Mouse (Mus musculus): ENCODE data around the gene Crim1. TPM values are rescaled to one million over a fixed set of nuclear protein-coding genes. Genes with fewer than 3 reads are reported as not detected.

Gene Crim1
- polyA plus RNA-seq, 1 experiment: 0.10 TPM

DNA sequence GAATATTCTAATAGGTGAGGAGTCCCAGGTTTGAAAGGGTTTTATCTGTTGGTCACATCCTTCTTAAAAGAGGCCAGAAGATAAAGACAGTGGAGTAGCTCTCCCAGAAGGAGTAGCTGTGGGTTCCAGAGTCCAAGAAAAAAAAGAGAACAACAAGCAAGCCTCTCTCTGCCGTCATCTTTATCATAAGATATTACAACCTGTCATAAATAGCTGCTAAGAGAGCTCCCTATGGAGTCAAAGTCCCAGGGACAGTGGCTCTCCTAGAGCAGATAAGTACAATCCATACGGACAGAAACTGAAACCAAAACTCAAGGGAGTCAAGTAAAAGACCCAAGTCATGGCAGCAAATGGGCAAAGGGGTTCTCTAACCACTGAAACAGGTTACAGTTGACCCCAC is 215.2 kb downstream of the Crim1 start:
- H3K9me3 ChIP-seq (ENCODE audit: control insufficient read depth, low read length): no peaks in the 10 kb centered on the region
- TF ChIP-seq TAL1 (IDR thresholded peaks at IDR 0.05; ENCODE audit: low read length) (no peak), GATA1 (IDR thresholded peaks at IDR 0.05; ENCODE audit: low read length) (no peak)
- H3K36me3 ChIP-seq (ENCODE audit: control insufficient read depth): peaks cover 23% of the 10 kb centered on the region
- no peak overlapping the region for H3K4me3 ChIP-seq (replicated peaks)
- H3K27me3 ChIP-seq (ENCODE audit: control insufficient read depth): no peaks in the 10 kb centered on the region
- H3K4me1 ChIP-seq (ENCODE audit: control insufficient read depth): peaks cover 45% of the 10 kb centered on the region

DNA sequence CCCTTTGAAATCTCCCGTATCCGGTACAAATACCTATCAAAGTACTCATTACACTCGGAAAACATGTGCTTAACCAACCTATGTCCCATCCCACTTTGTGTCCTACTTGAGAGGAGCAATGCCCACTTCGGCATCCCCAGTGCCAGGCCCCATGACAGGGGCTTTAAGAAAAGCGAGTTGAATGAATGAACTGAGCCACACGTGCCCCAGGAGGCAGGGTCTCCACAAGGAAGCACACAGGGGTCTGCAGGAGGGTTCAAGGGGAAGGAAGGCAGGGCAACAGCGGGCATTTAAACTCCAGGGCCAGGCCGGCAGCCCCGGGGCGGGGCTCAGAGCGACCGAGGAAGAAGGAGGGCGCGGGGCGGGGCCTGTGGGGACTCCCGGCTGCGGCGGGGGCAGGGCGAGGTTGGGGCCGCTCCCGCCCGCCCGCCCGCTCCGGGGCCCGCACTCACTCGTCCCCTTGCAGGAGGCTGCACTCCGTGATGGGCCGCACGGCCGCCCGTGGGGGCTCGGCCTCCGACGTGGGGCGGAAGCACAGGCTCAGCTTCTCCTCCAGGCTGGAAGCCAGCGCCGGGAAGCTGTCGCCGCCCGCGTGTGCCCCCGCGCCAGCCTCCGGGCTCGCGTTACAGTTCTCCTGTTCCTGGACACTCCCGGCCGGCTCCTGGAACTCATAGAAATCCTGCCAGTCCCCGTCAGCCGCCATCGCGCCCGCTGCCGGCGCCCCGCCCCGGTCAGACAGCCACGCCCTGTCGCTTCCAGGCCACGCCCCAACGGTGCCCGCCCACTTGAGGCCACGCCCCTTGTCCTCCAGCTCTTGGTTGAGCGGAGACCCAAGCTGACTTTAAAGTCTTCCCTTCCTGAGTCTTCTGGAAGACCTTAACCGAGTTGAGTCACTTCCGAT is 217.6 kb downstream of the Crim1 start, which contains the start of gene Fez2:
Gene Fez2 (minus strand): TSS at position 772 of the 901 bp plus-strand sequence.
- no peak for TF ChIP-seq GATA1 (IDR thresholded peaks at IDR 0.05; ENCODE audit: low read length)
- TF ChIP-seq TAL1 (IDR thresholded peaks at IDR 0.05; ENCODE audit: low read length): no peak
- Histone ChIP-seq H3K36me3 (ENCODE audit: control insufficient read depth) (peaks cover 2% of the 10 kb centered on the region), H3K27me3 (ENCODE audit: control insufficient read depth) (no peaks in the 10 kb centered on the region), H3K4me1 (ENCODE audit: control insufficient read depth) (peaks cover 45% of the 10 kb centered on the region), H3K4me3 (replicated peaks) (peak within 1 kb of the TSS; percentile 85), H3K9me3 (ENCODE audit: control insufficient read depth, low read length) (no peaks in the 10 kb centered on the region)

DNA sequence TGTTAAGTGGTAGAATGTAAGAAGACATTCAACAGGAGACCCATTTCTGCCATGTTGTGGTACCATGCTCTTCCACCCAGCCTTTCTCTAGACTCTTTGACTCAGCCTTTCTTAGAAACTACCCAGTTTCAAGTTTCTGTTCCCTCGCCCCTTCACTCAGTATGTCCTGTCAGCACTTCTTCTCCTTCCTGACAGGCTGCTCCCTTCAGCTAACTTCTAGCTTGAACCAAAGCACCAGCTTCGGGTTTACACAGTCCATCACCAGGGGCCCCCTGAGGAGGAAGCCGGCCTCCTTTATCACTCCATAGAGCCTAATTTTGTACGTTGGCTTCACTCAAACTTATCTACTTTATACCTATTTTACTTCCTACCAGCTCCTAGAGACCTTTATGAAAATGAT is 219.2 kb downstream of the Crim1 start:
- peaks cover 45% of the 10 kb centered on the region for H3K4me1 ChIP-seq (ENCODE audit: control insufficient read depth)

DNA sequence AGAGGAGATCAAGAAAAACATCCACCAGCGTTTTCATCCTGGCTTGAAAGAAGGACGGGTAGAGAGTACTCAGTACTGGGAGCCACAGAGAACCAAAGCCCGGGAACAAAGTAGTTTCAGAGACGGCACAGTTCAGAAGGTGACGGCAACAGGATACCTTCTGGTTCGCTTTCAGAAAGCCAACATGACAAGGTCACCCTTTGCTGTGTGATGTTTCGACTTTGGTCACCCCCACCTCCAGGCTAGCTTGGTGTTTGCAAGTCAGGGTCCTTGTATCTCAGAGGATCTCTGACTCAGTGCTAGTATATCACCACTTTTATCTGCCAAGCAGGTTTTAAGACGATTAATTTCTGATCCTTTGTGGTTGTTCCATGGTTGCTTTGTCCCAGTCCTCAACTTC is 225.0 kb downstream of the Crim1 start:
- Histone ChIP-seq H3K4me1 (ENCODE audit: control insufficient read depth) (peaks cover 1% of the 10 kb centered on the region), H3K27me3 (ENCODE audit: control insufficient read depth) (no peaks in the 10 kb centered on the region), H3K9me3 (ENCODE audit: control insufficient read depth, low read length) (0 out of 2 replicates have a peak, but pooled peaks cover 2% of the 10 kb centered on the region), H3K36me3 (ENCODE audit: control insufficient read depth) (no peaks in the 10 kb centered on the region), H3K4me3 (replicated peaks) (no peak overlapping the region)
- TF ChIP-seq GATA1 (IDR thresholded peaks at IDR 0.05; ENCODE audit: low read length): no peak
- no peak for TF ChIP-seq TAL1 (IDR thresholded peaks at IDR 0.05; ENCODE audit: low read length)

More for the DNA sequence above, 219.2 kb downstream of the Crim1 start:
- H3K4me3 ChIP-seq (replicated peaks): no peak overlapping the region
- H3K9me3 ChIP-seq (ENCODE audit: control insufficient read depth, low read length): no peaks in the 10 kb centered on the region
- TF ChIP-seq TAL1 (IDR thresholded peaks at IDR 0.05; ENCODE audit: low read length) (no peak), GATA1 (IDR thresholded peaks at IDR 0.05; ENCODE audit: low read length) (no peak)
- no peaks in the 10 kb centered on the region for H3K27me3 ChIP-seq (ENCODE audit: control insufficient read depth)
- no peaks in the 10 kb centered on the region; the same call in 1 of the 2 replicates for H3K36me3 ChIP-seq (ENCODE audit: control insufficient read depth)

Other genes with a start within 250 kb of the Crim1 start
- 0.72 and 0.73 TPM in 2 replicates for gene Fez2, start 217.9 kb downstream of the Crim1 start, polyA plus RNA-seq (2012)

Measured in erythroblast, embryonic 14.5 days (primary cell).